Mouse (Mus musculus): ENCODE data around the gene Gm10184. TPM values are rescaled to one million over a fixed set of nuclear protein-coding genes. Genes with fewer than 3 reads are reported as not detected.
"Not testable (repeated sequence)": the region's sequence is repeated elsewhere in the genome, so short reads cannot be mapped to it uniquely, and the experiment has no call there.

Gene Gm10184
- total RNA-seq (2014; fragmentation: Nextera tagmentation), result 5.0 and 5.5 TPM in 2 replicates
- total RNA-seq (2017), result 121 and 146 TPM in 2 replicates

GRCm38 (mm10) chr17:89910349-89910748 is at the start of gene Gm10184:
Gene Gm10184 (minus strand): TSS chr17:89910449.
- no peak for ATAC-seq (replicated peaks; ENCODE audit: poor library complexity, severe bottlenecking)

DNA sequence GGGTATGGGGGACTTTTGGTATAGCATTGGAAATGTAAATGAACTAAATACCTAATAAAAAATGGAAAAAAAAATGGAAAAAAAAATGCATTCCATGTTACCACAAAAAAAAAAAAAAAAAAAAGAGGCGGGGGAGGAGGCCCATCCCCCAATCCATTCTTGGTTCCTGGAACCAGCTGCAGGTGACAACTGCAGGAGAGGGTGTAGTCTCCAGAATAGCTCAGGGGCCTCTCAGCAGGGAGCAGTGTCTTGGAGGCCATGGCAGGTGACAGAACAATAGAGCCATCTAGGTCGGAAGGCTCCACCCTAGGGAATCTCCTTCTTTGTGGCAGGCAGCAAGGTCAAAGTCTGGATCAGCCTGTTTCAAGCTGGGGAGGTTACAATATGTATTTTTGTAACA is 23.7 kb upstream of the Gm10184 start:
- no peak for ATAC-seq (replicated peaks; ENCODE audit: poor library complexity, severe bottlenecking)

DNA sequence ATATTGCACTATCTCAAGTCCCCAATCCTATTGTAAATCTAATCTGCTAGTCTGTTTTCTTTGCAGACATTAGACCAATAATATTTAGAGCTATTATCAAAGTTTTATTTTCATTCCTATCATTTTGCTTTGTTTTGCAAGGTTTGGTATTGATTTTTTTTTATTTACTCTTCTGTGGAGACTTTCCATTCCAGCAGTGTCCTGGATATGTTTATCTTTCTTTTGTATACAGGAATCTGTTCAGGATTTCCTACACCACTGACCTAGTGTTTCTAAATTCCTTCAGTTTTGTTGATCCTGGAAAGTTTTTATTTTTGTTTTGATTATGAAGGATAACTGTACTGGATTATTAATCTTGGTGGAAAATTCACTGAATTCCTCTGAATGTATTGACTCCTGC is 2.6 kb downstream of the Gm10184 start:
- ATAC-seq (replicated peaks; ENCODE audit: poor library complexity, severe bottlenecking), result no peak

GRCm38 (mm10) chr17:89904701-89905100 is 5.5 kb downstream of the Gm10184 start:
- ATAC-seq (replicated peaks; ENCODE audit: poor library complexity, severe bottlenecking), result not testable (repeated sequence)

GRCm38 (mm10) chr17:89902767-89903166 is 7.5 kb downstream of the Gm10184 start:
- ATAC-seq (replicated peaks; ENCODE audit: poor library complexity, severe bottlenecking), result no peak

DNA sequence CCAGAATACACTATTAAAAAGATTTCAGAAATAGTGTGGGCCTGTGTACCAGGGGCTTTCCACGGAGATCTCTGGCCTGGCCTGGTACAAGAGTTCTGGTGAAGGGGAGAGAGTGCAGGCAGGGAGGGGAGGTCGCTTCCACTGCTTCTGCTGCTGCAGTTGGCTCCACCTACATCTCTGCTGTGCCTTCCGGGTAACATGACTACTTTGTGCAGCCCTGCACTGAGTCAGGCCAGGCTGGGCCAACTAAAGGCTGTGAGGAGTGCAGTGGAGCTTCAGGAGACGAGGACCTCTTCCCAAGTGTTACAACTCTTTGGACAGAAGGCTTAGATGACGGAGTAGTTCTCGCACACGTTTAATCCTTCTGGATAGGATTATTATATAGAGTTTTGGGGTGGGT is 9.6 kb downstream of the Gm10184 start:
- no peak for ATAC-seq (replicated peaks; ENCODE audit: poor library complexity, severe bottlenecking)

DNA sequence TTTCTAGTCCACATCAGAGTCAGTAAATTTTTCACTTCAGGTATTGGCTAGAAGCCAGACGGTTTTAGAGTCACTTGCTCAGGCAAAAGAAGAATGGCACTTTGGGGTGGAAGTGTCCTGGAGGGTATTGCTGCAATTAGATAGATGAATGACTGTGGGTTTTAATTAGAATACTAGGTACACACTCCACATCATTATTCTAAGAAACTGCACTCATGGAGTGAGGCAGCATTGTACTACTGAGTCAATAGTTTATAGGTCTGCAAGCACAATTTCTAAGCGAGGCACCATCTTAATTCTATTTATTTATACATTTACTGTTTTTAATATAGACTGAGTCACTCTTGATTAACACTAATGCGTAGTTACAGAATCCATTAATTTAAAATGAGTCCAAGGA is 10.4 kb downstream of the Gm10184 start:
- no peak for ATAC-seq (replicated peaks; ENCODE audit: poor library complexity, severe bottlenecking)

DNA sequence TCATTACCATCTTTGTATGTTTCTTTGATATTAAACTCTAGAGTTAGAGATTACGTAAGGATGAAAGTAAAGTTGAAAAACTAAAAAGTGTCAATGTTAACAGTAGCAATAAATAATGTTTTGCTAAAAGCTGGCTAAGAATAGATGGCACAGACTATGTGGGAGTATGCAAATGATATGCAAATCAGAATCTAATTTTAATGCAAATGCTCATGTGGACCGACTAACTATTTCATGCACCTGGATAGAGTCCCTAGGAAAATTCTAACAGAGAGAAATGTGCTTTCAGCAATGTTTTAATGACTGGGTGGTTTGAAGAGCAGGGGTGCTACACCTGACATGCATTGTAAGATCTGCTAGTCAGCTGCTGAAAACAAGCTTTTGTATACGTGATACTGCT is 45.3 kb downstream of the Gm10184 start:
- no peak for ATAC-seq (replicated peaks; ENCODE audit: poor library complexity, severe bottlenecking)
